Mouse (Mus musculus) cerebellum, postnatal 36 days (tissue): ENCODE data around the gene Anxa3.

Source experiments
- DNase-seq, 2 experiments: peaks; one replicate each; pipeline ENCODE4 v3.0.0; 2021 to 2022; ENCODE audit warnings: mixed read lengths in 2 of 2

The Anxa3 gene

DNA sequence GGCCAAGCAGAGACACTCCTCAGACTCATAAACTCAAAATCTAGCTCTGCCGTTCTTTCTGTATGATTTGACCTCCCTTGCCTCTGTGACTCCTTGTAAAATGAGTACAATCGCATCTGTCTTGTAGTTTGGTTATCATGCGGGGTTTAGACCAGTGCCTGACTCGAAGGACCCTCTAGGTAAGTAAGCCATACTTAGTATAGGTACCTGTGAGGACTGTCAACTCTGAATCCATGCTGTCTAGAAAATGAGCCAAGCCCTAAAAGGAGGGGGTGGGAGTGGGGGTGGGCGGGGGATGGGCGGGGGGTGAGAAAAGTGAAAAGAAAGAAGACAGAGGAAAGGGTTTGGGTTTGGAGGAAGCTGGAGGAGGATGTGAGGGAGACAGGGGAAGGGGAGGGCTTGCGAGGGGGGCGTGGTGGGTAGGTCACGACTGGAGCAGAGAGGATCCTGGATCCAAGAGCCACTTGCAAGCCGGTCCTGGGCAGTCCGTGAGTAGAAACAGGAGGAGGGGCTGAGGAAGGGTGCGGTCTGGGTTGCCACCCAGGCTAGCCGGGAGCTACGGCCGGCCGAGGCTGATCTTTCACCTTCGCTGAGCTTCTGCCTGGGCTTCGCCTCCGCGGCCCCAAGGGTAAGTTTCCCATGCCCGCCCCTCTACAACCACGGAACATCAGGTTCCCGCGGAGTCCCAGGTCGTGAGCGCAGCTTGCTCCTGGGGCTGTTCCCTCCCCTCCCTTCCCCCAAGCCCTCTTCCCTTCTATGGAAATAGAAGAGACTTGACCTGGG is at the start of gene Anxa3:
Gene Anxa3 (plus strand): TSS at position 404 of the 783 bp plus-strand sequence.
- no peak for DNase-seq

DNA sequence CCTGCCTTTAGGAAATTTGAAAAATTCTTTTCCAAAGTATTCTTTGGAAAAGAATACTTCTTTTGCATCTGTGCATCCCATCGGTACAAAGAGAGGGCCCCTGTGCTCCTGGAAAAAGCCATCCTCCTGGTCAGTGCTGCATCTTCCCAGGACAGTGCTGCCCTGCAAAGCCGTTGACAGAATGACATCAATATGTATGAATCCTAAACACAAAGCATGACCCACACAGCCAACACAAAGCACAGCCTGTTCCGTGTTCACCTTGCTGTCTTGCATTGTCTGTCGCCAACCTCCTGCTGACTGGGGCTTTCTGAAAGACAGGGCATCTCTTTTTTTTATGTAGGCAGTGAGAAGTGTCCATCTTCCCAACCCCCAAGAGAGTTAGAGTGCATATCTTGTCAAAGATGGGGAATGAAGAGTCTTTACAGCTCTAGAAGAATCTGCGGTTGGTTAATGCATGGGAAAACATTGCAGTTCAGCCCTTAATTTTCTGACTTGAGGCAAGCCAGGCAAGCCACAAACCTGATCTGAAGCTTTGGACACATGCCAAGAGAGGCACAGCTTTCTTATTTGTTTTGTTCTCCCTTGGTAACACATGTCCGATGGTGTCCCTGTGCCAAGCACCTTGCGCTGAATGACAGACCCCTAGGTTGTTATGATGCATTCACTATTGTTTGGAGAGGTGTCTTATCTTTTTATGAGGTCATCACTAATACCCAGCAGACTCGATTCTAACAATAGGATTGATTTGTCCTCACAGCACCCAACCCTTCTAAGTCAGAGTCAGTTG is 45.7 kb upstream of the Anxa3 start:
- DNase-seq = no peak

DNA sequence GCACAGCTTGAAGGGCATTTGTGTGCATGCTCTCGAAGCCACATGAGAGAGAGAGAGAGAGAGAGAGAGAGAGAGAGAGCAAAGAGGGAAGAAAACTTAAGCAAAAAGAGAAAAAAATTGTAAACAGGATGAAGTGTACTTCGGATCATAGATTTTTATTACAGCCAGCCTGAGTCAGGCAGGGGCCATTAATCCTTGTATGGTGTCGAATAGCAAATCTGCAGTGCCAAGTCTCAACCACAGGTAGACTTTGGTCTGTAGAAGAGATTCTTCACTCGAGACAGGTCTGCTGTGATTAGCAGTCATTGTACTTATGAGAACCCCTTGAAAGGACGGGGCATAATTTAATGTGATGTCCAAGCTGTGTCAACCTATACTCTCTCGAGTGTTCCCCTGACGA is 35.5 kb upstream of the Anxa3 start:
- DNase-seq = no peak

DNA sequence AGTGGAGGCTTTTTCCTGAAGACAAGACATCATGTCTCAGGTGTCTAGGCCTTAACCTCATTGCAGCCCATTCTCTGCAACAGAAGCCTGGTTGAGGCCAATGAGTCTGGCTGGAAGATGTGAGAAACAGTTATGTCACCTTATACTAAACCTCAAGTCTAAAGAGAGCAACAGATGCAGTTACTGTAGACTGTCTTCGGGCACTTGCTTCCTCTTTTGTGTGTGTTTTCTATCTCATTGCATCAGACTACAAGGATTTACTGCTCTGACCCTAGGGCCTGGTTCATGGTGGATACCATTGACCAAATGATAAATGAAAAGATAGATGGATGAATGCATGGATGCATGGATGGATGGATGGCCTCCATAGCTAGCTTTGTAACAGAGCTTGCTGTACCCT is 31.1 kb upstream of the Anxa3 start:
- DNase-seq = no peak

DNA sequence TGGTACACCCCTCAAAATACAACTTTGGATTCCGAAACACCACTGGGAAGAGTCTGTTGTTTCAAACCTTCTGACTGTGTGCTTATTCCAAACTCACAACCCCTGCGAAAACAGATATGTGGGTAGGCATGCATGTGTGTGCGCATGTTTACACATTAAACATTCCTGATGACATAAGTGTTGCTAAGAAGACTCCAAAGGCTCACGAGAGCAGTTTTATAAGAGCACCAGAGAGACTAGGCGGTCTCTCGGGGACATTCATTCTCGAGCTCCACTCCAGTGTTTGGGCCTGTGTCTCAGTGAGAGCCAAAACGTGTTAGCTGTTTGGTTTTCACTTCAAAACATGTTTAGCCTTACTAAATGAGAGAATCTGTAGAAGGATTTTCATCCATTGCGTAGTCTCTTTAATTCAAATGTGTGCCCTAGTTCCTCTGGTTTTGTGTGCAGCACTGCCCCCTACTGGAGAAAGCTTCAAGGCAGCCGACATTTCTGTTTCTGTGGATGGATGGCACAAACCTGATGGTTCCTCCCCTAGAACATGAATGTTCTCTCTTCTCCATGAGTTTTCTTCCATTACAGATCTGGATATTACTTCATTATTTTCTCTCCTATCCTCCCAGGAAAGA is 24.2 kb upstream of the Anxa3 start:
- peak; percentile 53 to 58 for DNase-seq

DNA sequence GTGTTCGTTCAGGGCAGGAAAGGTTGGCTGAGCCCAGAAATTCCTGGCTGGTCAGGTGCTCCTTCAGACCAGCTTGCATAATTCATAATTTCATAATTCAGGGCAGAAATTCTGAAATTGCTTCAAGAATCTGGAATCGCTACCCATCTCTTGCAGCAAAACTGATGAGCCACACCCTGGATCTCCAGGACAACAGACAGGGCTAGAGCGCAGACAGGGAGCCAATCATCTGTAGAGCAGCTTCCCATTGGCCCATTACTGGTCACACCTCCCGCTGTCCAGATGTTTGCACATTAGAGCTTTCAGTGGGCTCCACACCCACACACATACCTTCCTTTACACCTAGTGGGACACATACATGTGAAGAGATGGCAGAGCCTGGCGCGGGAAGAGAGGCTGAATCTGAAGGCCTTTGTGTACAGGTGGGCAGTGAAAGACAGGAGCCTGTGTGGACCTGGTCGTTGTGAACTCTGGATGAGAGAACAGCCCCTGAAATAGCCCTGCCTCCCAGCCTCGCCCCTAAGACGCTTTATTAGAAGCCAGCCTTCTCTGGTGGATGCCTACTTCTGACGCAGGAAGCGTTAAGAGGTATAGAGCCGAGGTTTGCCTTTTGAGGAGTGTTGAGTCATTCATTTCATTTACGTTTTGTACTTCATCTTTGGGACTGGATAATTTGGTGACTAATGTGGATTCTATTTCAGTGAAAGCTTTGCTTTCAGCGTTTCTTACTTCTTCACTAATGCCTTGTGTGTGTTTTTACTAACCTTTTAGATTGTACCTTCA is 9.4 kb upstream of the Anxa3 start:
- DNase-seq = no peak

DNA sequence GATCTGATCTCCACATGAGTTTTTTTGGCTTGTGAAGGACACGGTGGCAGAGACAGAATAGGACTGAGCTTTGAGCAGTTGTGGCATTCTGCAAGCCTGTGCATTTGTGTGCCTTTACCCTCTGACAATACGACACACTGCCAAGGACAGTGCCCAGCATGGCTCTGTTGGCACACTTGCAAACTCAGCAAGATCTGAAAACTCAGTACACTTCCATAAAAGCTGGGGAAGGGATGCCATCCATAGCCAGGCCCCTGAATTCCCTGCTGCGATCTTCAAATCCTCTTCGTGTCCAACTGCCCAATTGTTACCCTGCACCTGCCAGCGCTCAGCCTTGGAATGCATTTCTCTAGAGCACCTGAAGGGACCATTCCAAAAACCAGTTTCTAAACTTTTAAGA is 8.0 kb upstream of the Anxa3 start:
- no peak for DNase-seq

DNA sequence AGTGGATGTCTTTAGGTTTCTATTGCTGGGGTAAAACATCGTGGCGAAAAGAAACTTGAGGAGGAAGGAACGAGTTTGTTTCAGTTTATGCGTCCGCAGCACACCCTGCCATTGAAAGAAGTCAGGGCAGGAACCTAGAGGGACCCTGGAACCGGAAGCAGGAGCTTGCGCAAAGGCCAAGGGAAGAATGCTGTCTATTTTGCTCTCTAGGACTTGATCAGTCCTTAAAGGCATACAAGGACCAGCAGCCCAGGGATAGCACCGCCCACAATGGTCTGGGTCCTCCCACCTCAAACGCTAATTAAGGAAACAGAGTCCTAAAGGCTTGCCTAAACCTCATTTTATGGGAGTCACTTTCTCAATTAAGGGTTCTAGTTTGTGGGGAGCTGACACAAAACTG is 717 bp upstream of the Anxa3 start:
- DNase-seq = no peak

DNA sequence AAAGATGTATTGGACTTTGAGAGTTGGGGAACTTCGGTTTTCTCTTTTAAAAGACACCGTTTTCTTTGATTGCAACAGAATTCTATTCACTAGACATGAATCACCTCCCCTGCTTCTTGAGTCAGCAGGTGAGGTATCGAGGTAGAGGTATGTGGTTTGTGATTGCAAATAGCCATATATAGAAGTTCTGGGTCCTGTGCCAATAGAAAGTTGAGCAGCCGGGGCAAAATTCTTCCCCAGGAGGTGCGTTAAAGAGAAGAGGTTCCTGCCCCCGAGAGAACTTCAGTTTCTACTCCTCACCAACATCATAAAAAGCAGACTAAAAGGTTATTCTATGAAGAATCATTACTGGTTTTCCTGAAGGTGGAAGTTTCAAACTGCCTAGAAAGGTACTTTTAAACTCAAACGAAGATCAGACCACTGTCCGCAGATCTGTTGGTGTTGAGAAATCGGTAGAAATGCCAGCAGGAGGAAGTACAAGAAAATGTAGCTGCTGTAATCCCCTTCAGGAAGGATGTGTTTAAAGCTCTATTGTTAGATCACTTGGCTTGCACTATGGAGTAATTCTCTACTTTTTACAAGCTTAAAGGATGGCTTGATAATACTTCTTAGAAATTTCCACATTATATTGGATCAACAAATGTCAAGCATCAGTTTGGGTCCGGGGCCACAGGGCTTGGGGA is 955 bp downstream of the Anxa3 start:
- no peak for DNase-seq

DNA sequence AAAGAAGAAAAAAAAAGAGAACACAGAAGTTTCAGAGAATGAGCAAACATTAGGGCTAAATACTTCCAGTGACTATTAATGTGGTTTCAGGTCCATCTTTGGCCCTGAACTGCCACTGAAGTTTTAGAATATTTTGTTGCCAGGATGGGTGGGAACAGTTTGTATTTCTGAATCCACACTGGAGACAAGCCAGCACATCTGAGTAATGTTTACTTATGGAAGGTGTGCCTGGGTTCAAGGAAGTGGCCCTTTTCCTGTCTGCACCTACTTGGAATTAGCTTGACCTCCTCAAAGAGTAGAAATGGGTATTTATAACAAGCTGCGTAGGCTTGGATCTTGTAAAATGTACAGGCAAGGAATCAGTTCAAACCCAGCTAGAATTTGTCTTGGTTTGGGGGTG is 2.6 kb downstream of the Anxa3 start:
- DNase-seq = no peak

DNA sequence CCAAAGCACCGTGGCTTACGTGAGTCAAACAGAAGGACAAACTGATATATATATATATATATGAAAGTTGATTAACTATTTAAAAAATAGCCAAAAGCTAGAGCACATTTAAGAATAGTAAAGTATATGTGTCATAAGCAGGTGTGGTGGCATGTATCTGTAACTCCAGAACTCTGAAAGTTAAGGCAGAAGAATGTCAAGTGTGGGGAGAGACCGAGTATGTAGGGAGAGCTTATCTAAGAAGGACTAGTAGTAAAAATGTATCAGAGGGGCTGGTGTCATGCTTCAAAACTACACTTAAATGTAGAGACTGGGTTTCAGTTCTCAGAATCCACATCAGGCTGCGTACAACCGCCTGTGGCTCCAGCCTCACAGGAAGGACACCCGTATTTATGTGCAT is 4.3 kb downstream of the Anxa3 start:
- no peak for DNase-seq

DNA sequence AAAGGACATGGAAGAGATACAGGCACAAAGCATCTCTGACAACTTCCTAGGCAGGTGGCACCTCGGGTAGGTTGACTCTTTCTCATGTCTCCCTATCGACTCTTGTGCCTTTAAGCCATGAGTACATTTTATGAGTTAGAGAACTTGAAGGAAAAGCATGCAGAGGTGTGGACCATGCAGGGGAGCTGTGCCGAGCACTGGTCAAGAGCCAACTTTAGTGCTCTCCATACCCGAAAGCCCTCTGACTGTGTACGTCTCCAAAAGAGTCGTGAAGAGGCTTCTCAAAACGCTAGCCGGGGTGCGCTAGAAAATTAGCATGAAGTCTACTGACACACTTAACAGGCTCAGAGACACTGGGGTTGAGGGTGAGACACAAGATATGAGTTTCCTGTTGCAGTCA is 6.0 kb downstream of the Anxa3 start:
- DNase-seq = no peak

DNA sequence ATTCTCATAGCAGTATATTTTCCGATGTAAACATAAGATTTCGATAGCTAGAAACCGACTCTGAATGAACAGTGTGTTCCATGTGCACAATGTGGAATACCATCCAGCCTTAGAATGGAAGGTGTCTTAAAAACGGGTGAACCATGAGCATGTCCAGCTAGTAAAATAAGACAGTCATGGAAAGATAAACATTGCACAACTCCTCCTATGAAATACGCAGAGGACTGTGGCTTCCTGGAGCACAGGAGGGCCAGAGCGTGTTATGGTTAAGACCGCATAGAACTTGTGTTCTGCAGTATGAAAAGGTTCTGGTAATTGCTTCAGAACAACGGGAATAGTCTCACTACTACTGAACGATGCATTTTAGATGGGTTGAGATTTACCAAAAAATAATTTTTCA is 6.8 kb downstream of the Anxa3 start:
- DNase-seq = no peak

DNA sequence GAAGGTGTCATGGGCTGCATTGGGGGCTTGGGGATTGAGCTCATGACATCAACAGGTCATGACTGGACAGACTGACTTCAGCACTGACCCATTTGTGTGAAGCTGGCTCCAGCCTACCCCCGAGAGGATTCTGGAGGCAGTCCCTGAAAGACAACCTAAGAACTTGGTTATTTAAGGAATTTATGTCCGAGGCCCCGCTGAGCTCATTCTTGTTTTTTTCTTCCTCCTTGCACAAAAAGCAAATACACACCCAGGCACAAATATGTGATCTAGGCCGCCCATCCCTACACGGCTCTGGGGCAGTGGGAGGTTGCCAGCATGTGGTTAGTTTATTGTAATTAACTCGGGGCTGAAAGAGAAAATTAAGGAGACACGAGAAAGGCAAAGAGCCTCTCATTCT is 9.0 kb downstream of the Anxa3 start:
- no peak for DNase-seq

DNA sequence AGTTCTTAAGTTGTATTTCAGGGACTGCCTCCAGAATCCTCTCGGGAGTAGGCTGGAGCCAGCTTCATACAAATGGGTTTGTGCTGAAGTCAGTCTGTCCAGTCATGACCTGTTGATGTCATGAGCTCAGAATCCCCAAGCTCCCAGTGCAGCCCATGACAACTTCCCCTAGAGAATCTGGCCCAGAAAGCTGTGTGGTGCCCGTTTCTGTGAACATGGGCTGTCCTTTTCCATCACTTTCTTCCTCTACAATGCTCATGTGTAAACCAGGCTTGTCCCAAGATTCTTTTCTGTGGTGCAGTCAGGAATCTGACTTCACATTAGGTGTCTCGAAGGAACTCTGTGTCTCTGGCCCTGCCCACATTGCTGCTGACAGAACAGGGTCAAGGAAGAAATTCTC is 10.0 kb downstream of the Anxa3 start:
- no peak for DNase-seq

DNA sequence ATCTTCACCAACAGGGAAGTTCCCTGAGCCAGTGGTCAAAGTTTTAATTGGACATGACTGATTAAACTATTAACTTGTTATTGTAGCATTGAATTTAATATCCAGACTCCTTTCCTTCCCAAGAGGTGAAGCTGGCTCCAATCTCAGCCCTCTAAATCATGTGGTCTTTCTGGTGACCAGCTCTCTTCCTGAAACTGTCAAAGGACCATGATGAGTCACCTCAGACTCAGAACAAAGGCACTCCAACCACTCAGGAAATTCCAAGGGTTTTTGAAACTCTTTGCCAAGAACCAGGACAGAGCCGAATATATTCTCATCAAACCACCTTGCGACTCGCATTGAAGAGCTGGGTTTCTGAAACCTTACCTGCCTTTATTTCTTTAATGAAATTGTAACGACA is 11.2 kb downstream of the Anxa3 start:
- DNase-seq = no peak

DNA sequence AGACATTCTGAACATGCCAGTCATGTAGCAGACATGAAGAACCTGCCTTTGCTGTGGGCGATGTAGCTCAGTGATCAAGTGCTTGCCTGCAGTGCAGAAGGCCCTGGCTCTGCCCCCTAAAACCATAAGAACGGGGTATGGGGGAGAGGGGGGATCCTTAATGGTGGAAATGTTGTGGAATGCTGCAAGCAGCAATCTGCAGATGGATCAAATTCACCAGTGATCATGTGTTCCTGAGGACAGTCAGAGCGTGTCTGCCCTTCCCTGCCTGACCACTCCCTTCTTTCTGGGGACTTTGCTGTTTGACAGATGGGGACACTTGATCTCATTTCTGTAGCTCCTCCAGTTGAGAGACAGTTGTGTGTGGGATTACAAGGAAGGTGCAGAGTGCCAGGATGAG is 11.7 kb downstream of the Anxa3 start:
- no peak for DNase-seq

DNA sequence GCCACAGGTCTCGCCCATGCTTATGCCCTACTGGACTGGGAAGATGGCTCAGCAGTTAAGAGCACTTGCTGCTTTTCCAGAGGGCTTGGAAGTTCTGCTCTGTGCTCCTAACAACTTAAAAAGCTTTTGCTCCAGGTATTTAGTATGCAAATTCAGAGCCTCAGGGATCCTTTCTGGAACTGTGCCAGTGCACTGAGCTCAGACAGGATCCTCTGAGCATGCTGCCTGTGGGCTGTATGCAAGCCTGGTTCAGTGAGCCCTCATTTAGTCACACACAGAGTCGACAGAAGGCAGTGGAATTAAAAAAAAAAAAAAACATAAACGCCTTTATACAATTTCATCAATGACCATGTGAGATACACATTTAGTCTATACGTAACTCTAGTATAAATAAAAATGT is 17.5 kb downstream of the Anxa3 start:
- no peak for DNase-seq

DNA sequence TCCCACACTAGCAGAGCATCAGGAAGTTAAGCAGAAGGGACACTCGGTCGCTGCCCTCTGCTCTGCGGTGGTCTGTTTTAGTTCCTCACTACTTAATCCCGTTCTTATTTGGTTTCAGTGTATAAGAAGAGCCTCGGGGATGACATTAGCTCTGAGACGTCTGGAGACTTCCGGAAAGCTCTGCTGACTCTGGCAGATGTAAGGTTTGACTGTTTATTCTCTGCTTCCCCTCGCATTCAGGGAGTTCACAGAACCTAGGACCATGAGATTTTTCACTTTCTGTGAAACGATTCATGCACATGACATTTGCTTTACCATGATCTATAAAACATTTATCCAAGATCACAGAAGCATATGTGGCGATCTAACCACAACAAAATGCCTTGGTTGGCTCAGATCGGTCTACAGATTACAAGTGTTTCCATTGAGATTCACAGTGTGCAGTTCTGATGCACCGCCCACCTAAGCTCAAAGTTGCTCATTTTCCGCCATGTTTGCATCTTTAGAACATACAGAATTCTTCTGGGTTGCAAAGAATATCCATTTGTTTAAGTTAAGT is 31.7 kb downstream of the Anxa3 start:
- no peak for DNase-seq

DNA sequence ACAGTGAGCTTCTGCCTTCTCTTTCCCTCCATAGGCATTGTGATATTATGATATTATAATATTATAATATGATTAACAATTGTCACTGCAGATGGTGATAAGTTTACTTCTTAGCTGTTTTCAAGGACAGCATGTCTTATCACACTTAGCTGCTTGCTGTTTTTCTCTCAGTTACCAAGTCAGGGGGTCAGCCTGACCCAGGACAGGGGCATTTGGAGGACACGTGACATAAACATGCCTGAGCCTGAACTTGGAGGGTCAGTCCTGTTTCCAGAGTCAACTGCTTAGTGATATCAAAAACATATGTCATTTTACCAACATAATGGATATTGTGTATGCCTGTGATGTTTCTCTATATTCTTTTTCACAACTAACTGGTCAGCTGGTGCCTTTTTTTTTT is 34.0 kb downstream of the Anxa3 start:
- DNase-seq = no peak

DNA sequence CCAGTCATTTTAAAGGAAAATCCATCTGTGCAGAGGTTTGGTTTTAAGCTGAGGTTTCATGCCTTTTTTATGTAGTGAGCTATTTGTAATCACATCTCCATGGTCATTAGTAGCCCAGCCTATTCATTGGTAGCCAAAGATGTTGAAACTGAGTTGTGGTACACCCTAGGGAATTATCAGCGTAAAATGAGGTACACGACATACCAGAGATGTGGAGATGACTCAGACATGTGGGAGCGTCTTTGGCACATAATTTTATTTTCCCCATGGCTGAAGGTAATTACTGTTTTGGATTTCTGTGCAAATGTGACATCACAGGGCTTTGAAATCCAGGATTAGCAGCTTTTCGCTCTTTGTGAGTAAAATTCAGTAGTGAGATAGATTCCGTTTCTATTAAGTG is 41.2 kb downstream of the Anxa3 start:
- no peak for DNase-seq

DNA sequence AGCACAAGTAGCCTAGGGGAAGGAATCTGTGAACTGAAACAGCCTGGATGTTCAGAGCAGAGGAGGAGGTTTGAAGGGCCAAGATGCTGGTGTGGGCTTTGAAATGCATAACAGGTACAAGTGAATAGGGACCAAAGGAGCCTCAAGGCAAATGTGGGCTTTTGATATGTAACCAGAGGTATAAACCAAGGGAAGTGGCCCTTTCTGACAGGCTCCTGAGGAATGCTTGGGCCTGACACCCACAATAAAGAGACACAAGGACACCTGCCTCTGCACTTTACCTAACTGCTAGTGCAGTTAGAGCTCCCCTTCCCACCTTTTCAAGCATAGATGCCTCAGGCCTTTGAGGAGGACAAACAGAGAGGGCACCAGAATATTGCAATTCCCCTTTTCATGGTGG is 54.8 kb downstream of the Anxa3 start:
- DNase-seq = no peak
